Mouse (Mus musculus) T-helper 2 cell (primary cell): ENCODE results near the gene Ap5m1.

Experiments used
- in situ Hi-C: fragments of 300-600 bp; cut with MboI, MseI; formaldehyde crosslinking; loops from one replicate; pipeline ENCODE4 v1.15.1; 2025; ENCODE audit warnings: high pct_unique_total_duplicates

Gene Ap5m1

DNA sequence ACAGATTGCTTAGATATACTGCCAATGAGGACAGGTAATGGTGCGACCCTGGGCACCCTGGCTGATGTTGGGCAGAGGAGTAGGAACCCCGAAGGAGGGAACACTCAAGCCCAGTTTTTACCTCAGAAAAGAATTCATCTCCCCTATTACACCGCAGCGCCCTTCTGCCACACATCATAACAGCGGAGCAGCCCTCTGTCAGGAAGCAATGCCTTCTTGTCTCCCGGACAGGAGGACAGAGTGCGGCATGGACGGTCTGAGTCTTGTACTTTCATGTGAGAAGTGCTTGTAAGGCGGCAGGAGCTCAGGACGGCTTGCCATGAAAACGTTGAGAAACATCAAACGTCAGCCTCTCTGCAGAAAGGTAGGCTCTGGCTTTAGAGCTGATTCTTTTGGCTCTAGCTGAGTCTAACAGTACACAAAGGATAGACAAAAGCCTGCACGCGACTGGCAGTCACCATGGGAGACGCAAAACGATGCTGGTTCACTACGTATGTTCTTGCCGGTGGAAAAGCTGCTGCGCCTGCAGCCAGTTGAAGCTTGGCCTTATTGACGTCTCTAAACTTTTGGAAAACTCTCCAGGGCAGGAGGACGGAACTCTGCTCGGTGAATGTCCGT, 61.4 kb downstream of the Ap5m1 start:
- in situ Hi-C loops: loop anchor here (25.0 kb wide), 1 partner anchor 1190 kb away; no protein-coding TSS in a partner anchor

DNA sequence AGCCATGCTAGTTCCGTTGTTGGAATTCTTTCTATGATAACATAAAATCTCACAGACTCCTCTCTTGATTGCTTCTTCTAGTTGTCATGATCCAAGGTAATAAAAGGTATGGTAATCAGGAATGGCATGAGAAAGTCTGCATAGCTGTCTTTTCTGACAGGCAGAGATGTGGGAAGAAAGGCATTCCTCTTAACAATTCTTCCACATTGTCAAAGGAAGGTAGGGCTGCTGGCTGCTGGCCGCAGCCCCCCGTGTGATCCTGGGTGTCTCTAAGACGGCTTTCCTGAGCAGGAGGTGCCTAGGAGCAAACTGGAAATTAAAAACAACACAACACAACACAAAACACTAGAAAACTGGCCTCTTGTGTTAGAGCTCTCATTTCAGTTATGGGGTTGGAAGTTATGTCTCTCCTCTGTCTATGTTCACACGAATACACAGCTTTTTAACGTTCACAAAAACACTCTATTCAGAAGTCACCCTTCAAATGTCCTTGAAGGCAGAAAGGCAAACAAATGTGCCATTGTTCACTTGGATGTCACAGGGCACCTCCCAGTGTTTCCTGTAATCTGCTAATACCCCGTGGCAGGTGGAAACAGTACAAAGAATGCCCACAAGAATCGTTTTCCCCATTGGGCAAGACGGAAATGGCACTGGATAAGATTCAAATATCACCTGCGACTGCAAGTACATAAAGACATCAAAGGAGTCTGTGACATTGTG, 62.8 kb downstream of the Ap5m1 start:
- in situ Hi-C loops: loop anchor here (25.0 kb wide), 1 partner anchor 1191 kb away; no protein-coding TSS in a partner anchor

DNA sequence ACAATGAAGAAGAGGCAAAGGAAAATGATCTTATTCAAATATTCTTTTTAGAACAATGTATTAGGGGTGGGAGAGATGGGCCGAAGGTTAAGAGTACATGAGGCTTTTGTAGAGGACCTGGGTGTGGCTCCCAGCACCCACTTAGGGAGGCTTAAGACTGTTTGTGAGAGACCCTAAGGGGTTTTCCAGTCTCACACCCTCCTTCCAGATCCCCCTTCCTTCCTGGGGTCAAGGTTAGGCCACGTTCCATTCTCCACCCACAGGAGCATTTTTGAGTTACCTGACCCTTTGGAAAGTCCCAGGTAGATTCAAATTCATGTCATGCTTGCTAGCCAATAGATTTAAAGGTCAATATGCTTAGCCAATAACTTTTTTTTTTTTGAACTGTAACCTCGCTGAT, 66.5 kb downstream of the Ap5m1 start:
- in situ Hi-C loops: loop anchor here (10.0 to 25.0 kb wide), 2 partner anchors 438 to 1195 kb away; no protein-coding TSS in a partner anchor

DNA sequence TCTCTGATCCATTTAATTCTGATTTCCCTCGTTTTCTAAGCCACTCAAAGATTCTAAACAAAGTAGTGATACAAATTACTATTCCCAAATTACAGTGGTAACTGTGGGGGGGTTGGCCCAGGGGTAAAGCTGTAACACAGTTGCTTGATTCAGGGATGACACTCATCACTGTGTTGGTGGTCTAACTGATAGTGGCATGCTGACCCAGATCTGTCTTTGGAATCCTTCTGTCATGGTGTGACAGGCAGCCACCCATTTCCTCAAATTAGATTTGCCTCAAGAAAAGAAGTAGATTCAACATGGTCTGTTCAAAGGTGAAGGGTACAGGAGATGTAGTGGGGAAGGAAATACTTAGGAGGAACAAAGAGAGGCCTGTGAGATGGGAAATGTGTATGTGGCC, 72.3 kb downstream of the Ap5m1 start:
- in situ Hi-C loops: loop anchor here (10.0 to 25.0 kb wide), 2 partner anchors 443 to 1201 kb away; no protein-coding TSS in a partner anchor

DNA sequence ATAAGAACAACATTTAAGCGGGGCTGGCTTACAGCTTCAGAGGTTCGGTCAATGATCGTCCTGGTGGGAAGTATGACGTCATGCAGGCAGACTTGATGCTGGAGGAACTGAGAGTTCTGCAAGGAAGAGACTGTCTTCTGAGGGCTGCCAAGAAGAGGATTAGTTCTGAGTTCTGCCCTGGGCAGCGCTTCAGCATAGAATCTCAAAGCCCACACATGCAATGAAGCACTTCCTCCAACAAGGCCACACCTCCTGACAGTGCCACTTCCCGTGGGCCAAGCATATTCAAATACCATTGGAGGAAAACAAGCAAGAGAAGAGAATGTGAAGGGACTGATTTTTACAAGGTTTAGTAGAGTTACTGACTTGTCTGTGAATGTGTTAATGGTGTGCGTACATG, 74.9 kb downstream of the Ap5m1 start:
- in situ Hi-C loops: loop anchor here (25.0 kb wide), 1 partner anchor 1203 kb away; no protein-coding TSS in a partner anchor
